Mouse (Mus musculus) Muller cell, postnatal 12 days (primary cell): ENCODE results near the gene Csrnp1.
A peak's percentile ranks its signal among the peaks of the same experiment; 100 is the strongest.

ENCODE experiments used
- DNase-seq: peaks from one replicate; pipeline ENCODE4 v3.0.0-alpha.2; 2015; ENCODE audit errors: inconsistent ontology term

Gene Csrnp1

DNA sequence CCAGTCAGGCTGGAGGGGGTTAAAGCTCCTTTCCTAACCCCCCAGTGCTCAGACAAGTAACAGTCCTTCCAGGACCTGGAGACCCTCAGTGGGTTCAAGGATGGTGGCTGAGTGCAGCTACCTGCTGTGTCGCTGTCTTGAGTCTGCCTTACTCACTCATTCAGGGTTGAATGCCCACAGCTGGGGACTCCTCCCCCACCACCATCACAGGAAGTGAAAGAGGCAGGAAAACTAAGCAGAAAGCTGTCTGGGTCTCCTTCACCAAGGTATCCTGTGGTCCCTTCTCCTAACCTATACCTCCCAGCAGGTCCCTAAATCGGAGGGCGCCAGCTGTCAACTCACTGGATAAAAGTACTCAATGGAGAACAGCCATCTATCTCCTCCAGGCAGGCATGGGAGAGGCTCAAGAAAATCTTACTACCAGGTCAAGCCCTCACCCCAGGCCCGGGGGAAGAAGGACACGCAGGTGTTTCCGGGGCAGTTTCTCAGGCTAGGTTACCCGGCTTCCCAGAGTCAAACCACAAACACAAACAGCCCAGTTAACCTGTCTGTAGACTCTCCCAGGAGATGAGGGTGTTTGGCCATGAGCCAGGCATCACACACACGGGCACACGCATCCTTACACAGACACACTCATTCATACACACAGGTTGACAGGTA, 6.2 kb downstream of the Csrnp1 start:
- DNase-seq, result peak; percentile 72

DNA sequence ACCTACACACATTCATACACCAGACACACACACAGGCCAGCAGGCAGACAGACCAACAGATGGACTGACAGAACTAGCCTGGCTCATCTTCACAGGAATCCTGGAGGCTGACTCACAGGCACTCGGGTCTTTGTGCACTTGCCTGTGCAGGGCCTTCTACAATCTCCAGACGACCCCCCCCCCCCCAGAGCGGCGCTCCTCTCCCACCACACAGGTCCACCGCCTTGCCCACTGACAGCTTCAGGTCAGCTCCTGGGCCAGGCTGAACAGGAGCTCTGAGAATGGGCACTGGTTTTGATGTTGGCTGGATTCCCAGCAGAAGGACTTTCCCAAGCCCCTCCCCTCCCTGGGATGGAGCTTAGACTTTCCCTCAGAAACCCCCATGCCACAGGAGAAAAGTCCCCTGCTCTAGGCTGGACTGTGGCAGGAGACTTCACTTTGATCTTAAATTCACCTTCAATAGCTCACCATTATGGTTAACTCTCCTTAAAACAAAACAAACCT, 6.8 kb downstream of the Csrnp1 start:
- DNase-seq, result peak; percentile 62

DNA sequence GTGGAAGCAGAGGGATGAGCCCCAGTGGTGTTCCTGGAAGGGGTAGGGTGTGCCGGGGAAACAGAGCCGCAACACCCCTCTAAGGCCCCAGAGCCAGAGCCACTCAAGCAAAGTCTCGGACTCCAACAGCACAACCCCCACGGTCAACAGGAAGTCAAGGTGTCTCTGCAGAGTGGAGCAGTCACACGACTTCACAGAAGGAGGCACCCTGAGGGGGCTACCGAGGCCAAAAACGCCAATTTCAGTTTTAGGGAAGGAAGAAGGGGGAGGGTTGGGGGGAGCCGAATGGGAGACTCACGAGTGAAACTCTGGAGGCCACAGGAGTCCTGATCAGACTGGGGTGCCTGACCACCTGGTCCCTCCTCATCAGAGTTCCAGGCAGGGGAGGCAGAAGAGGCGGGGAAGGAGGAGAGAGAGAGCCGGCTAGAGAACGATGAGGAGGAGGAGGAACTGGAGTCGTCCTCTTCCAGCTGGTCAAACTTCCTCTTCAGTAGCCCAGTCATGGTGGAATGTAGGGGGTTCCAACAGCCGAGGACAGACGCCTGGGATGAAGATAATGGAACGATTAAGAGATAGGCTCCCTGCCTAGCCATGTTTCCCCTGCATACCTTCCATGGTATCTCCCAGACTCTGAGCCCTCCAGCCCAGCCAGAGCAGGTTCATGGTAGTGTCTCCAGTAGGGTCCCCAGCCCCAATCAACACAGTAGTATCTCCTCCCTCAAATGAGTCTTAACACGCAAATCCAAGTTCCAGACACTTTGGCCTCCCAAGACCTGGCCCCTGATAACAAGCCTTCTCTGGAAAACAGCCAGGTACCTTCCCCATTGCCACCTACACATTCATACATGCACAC, 7.5 kb downstream of the Csrnp1 start:
- DNase-seq, result peak; percentile 39

DNA sequence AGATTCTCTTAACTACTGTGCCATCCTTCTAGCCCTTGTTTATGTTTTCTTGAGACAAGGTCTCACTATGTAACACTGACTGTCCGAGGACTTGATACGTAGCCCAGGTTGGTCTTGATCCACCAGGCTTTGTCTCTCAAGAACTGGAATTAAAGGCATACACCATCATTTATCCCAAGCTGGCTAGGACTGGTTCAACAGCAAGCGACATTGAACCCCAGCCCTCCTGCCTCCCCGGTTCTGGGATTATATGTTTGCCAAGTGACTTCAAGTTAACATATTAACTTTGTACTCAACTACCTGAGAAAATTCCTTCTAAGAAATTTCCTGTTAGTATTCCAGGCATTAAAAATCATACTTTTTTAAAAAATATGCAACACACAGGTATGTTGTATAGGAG, 9.2 kb downstream of the Csrnp1 start:
- no peak for DNase-seq

DNA sequence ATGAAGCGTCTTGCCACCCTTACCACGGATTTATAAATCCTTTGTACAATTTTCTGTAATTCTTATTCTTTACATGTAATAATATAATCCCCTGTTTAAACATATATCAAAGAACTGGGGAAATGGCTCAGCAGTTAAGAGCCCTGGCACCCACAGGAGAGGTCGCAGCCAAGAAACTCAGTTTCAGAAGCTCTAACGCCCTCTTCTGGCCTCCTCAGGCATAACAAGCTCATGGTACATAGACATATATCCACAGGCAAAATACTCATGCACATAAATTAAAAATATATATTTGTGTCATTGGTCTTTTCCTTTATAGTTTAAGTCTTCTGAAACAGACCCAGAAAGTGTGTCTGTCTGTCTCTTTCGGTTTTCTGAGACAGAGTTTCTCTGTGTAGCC, 9.8 kb downstream of the Csrnp1 start:
- no peak for DNase-seq

DNA sequence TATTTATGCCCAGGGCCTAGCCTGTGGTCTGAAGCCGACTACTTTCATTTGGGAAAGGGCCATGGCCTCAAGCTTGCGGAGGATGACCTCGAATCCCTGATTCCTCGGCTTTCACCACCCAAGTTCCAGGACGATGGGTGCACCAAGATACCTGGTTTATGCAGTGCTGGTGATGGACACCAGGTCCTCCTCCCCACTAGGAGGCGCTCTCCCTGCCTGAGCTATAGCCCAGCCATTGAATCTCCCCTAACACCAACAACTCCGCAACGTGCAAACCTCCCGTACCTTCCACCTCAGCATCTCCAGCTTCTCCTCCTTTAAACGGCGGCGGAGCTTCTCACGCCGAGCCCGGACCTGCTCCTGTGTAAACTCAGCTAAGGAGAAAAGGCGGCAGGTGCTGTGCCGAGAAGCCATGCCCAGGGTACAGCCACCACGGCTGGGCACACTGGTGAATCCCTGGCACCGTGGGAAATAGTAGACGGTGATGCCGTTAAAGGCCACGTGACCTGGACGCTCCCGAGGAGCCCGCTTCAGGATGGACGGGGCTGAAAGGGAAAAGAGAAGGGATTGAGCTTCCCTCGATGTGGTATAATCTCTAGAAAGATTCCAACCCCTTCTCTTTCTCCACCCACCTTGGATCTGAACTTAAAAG, 10.5 kb downstream of the Csrnp1 start:
- DNase-seq, result no peak

DNA sequence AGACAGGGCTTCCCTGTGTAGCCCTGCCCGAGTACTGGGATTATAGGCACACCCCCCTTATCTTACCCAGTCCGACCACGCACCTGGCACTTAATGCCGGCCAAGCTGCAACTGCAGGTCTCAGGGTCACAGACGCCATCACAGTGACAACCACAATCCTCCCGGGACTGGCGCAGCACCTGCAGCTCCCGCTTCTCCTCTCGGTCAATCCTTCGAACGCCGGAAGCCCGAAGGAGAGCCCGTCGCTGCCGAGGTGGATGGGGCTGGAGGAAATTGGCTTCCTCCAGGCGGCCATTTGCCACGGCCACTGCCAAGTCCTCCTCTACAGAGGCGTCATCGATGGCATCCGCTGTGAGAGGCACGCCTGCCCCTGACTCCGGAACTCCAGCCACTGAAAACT, 11.2 kb downstream of the Csrnp1 start:
- no peak for DNase-seq

DNA sequence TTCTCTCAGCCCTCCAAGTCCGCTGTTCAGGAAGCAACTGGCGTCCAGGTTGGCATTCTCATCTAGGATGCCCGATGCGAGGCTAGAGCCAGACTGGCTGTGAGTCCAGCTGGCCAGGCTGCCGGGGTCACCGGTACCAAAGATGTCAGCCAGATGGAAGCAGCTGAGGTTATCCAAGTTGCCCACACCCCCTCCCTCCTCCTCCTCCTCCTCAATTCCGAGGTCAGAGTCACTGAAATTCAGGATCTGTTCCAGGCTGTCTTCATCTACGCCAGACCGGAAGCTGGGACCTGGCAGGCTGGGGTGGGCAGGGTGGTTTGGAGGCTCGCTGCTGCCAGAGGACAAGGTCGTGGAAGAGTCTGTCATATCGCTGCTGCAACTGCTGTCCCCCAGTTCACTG, 11.9 kb downstream of the Csrnp1 start:
- DNase-seq, result peak; percentile 35

DNA sequence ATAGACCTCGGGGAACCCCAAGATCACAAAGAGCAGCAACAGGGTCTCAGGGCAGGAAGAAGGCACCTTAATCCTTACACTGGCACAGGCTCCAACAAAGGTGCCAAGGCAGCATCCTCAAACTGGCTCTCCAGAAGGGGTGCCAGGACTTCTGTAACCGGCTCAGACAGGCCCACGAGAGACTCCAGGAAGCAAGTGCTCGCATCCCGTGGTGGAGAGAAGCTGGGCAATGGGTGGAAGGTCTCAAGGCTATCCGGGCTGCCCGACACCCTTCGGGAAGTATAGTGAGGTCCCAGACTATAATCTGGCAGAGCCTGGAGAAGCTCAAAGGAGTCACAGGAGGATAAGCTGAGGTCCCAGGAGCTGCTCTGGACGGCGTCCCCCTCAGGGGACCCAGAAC, 12.3 kb downstream of the Csrnp1 start:
- DNase-seq, result no peak

DNA sequence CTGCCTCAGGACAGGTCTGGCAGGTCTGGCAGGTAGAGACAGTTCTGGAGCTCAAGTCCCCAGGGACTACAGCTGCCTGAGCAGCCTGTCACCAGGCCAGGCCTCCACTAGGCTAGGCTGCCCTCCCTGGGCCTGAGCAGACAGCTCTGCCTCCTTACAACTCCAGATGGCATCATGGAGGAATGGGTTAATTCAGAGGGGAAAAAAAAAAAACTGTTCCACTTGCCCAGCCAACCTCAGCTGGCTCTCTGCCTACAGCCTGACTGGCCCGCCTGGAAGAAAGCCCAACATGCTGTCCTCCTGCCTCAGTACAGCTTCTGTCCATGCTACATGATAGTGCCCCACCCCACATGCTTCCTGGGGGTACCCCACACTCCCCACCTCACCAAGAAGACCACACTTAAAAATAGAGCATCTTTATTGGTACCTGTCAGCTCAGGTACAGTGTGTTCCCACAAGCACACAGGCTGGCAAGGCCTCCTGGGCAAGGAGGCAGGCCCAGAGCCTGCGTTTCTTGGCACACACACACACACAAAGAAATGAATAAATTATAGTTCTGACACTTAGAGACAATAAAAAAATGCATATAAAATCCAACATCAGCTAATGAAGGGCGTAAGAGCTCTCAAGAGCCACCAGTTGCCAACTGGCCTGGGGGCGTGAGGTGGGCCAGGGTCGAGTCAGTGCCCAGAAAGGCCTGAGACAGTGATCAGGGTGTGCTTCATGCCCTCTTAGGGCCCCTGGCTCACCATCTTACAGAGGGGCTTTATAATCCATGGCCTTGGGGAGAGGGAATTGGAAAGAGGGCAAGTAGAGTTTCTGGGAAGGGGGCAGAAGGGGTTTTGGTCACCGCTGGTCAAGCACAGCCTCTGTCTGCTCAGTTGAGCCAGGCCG, 13.4 kb downstream of the Csrnp1 start:
- peak; percentile 78 for DNase-seq

DNA sequence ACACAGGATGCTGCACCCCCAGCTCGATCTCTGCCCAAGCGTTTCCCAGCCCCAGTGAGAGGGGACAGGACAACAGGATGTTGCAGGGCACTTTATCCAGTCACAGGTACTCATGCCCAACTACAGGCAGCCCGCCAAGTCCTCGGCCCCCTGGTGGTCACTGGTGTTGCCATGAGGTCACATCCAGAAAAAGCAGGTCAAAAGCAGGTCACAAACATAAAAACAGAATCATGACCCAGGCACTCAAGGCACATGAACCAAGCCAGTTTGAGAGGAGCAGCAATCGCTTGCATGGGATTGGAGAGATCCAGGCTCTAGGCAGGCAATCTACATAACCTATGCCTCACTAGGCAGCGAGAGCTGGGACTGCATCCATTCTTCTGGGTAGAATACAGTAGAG, 14.2 kb downstream of the Csrnp1 start:
- DNase-seq, result peak; percentile 81

DNA sequence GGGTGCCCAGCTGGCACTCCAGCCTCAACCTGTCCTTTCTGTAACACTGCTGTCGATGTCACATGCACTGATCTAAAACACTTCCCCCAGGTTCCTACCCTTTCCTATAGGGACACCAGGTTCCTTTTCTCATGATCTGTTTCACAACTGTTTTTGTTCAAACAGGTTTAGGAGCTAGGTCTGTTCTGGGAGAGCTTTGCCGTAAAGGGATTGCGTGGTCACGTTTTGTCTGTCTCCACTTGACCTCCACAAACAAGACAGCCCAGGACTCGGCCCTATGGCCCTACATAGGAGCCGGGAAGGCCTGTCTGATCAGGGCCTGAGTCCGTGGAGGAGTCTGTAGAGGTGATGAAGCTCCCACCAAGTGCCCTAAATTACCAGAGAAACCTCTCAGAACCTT, 14.6 kb downstream of the Csrnp1 start:
- no peak for DNase-seq

DNA sequence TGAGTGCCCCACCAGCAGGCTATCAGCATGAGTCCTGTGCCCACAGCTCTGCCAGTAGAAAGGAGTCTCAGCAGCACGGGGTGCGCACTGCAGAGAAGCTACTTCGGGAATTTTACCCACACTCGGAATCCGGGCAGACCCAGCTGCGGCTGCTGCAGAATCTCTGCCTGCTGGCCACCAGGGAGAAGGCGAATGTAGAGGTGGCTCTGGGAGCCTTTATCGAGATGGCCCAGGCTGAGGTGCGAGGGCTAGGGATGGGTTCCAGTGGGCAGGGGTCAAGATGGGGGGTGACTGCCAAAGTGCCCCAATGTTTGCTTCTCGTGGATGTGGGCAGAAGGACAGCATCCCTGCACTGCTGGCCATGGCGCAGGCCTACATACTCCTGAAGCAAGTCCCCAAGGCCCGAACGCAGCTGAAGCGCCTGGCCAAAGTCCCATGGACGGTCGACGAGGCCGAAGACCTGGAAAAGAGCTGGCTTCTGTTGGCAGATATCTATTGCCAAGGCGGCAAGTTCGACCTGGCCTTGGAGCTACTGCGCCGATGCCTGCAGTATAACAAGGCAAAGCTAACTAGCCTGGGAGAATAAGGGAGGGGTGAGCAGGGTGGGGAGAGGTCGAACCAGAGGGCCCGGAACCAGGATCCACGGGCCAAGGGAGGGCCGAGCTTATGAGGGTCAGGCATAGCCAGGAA, 18.1 kb downstream of the Csrnp1 start:
- no peak for DNase-seq

DNA sequence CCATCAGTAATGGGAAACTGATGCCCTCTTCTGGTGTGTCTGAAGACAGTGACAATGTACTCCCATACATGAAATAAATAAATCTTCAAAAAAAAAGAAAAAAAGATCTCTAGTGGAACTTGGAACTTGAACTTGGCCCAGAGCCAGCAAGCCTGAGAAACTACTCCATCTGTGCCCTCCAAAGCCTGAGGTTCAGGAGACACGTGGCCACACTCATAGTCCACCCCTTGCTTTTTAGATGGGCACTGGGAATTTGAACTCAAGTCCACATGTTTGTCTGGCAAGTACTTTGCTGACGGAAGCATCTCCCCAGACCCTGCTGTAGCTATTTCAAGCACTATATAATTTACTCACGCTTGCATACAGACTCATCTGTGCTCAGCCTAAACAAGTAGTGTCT, 19.3 kb downstream of the Csrnp1 start:
- DNase-seq, result no peak

DNA sequence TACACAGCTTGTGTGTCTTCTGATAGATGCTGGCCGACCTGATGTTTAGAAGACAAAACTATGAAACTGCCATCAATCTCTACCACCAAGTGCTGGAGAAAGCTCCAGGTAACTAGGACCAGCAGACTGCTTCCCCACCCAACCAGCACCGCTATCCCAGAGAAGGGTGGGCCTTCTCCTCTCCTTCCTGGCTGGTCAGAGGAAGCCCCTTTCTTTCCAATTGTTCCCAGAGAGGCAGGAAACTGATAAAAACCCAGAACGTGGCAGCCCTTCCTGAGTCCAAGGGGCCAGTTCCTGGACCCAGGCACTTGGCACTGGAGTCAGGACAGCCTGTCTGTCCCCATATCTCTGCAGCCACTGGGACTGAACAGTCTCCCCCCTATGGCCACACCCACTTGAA, 20.3 kb downstream of the Csrnp1 start:
- no peak for DNase-seq

DNA sequence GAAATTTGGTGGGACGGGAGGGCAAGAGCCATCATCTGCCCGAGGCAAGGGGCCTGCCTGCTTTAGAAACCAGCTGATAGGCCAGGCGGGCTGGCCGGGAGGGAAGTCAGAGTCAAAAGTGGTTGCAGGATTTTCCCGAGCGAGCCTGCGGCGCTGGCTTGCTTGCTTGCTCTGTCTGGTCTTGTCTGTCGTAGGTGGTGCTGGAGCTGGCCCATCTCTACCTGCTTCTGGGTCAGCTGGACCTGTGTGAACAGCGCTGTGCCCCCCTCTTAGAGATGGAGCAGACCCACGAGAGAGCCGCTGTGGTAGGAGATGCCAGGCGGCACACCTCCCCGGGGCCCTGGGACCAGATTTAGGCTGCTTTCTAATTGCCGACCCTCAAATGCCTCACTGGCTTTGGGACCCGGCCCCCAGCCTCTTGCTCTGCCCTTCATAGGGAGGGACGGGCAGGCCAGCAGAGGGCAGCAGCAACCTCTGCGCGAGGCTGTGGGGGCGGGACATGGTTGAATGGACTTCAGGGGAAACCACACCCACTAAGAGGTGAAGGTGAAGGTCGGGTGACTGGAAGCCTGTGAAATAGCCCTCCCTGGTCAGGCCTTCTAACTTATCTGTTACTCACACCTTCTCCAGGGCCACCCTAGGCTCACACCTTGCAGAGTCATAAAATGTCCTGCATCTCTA, 21.3 kb downstream of the Csrnp1 start:
- DNase-seq, result peak; percentile 72

DNA sequence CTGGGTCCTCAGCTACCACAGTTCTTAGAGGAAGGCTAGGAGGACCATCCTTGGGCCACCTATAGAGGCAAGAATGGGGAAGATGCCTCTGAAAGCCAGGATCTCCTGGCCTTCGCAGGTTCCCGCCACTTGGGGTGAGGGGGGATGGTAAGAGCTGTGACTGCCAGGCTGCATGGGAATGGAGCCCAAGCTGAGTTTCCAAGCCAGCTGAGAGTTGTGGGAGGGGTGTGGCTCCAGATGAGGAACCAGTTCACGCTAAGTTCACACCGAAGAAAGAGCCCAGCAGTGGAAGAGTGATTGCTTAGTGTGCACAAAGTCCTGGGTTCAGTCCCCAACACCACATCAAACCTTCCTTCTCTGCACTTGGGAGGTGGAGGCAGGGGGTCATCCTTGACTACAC, 22.2 kb downstream of the Csrnp1 start:
- no peak for DNase-seq

DNA sequence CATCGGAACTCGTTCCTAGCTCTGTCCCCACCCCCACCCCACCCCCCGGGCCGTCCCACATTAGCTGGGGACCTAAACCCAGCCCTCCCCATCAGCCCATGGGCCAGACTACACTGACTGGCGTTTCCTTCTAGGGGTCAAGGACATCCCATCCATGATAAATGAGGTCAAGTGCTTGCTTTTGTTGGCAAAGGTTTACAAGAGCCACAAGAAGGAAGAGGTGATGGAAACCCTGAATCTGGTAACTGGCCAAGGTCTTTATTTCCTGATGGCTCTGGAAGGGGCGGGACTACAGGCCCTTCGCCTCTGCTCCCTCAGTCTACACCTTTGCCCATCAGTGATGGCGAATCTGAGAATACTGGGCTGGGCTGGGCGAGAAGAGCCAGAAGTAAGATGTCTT, 25.6 kb downstream of the Csrnp1 start:
- no peak for DNase-seq

DNA sequence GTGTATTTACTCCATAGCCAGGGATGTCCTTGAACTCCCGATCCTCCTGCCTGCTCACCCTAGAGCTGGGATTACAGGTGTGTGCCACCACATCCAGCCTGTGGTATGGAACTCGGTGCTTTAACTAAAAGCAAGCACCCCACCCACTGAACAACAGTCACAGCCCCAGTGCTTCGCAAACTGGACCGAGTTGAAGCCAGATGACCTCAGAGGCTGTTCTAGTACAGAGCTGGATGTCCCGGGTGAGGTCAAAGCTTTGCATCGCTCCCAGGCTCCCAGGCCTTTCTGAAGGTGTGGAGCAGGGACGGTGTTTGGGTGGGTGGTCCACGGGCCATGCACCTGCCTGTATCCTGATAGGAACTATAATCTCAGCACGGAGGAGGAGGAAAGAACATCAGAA, 33.1 kb downstream of the Csrnp1 start:
- no peak for DNase-seq

DNA sequence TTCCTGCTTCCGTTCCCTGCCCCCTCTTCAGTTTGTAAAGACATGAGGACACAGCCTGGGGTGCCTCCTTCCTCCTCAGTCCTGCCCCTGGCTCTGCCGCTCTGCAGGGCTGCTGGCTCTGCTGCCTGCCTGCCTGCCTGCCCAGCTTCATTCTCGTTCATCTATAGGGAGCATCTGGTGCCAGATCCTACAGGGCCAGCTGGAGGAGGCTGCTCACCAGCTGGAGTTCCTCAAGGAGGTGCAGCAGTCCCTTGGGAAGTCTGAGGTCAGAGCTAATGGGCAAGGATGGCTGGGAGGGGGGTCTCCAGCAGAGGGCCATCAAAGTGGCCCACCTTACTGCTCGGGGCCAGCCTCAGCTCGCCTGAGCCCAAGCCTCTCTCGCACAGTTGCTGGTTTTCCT, 34.0 kb downstream of the Csrnp1 start:
- no peak for DNase-seq

DNA sequence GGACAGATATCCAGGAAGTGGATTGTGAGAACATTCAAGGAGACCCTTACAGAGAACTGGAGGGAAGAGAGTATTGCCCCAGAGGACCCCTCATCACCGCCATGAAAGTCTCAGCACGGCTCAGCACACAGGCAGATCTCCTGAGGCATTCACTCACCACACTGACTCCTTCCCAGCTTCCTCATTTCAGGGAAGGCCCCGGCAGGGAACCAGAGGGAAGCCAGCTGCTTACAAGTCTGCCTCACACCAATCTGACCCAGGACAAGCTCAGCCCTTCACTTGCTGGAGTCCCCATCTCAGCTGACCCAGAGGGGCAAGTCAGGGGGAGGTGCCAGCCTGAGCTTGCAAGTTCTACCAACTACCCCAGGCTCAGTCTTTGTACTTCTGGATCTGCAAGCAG, 35.7 kb downstream of the Csrnp1 start:
- DNase-seq, result no peak
